Mouse (Mus musculus) hindbrain, embryonic 16.5 days (tissue): ENCODE results near the gene Mylk. TPM values are rescaled to one million over a fixed set of nuclear protein-coding genes. Genes with fewer than 3 reads are reported as not detected.

Source experiments
- ATAC-seq: fragments of 200-750 bp; cut with Nextera tagmentation; 2 replicates; pipeline ENCODE4 v1.8.0; 2017; ENCODE audit warnings: moderate TSS enrichment, moderate library complexity
- H3K27ac ChIP-seq: fragments of 300-500 bp; sonication (generic); 2 replicates; pipeline ENCODE4 v1.5.1; 2014; ENCODE audit warnings: low read depth, mild to moderate bottlenecking, control low read depth, low read length, moderate library complexity
- H3K27me3 ChIP-seq: fragments of 300-500 bp; sonication (generic); replicated peaks from 2 replicates; pipeline ENCODE4 v1.6.1; 2014; ENCODE audit warnings: low read length; ENCODE audit not compliant: control insufficient read depth, insufficient read depth
- H3K36me3 ChIP-seq: fragments of 300-500 bp; sonication (generic); 2 replicates; pipeline ENCODE4 v1.6.1; 2014; ENCODE audit warnings: mild to moderate bottlenecking, low read length, moderate library complexity, mixed read lengths; ENCODE audit not compliant: control insufficient read depth, insufficient read depth
- H3K4me1 ChIP-seq: fragments of 300-500 bp; sonication (generic); 2 replicates; pipeline ENCODE4 v1.6.1; 2014; ENCODE audit warnings: low read depth, low read length; ENCODE audit not compliant: control insufficient read depth, insufficient read depth
- H3K4me2 ChIP-seq: fragments of 300-500 bp; sonication (generic); 2 replicates; pipeline ENCODE4 v1.6.1; 2014; ENCODE audit warnings: mild to moderate bottlenecking, low read length, control low read depth, moderate library complexity
- H3K4me3 ChIP-seq: fragments of 300-500 bp; sonication (generic); 2 replicates; pipeline ENCODE4 v1.5.1; 2014; ENCODE audit warnings: mild to moderate bottlenecking, low read length, control low read depth, moderate library complexity
- H3K9ac ChIP-seq: fragments of 300-500 bp; sonication (generic); 2 replicates; pipeline ENCODE4 v1.6.1; 2014; ENCODE audit warnings: low read depth, mild to moderate bottlenecking, control low read depth, low read length, moderate library complexity
- H3K9me3 ChIP-seq: fragments of 300-500 bp; sonication (generic); 2 replicates; pipeline ENCODE4 v1.6.1; 2014; ENCODE audit warnings: mild to moderate bottlenecking, low read length, moderate library complexity; ENCODE audit not compliant: control insufficient read depth
- WGBS: fragments of 180-500 bp; shearing (Covaris S2); extraction: QIAGEN DNeasy Blood & Tissue Kit; methylation state at CpG from one replicate; pipeline ENCODE4 v1.1.7; 2014; 5-methylcytosine and 5-hydroxymethylcytosine counted together
- polyA plus RNA-seq: library from polyadenylated mRNA; unstranded; fragments of >200 nt; fragmentation: Nextera tagmentation; extraction: Ambion mirVana; gene quantifications from 2 replicates; pipeline ENCODE4 v1.2.1, GENCODE M21; 2015

Mylk gene
- polyA plus RNA-seq, 1 experiment from 2014 or later, result 4.6 TPM

DNA sequence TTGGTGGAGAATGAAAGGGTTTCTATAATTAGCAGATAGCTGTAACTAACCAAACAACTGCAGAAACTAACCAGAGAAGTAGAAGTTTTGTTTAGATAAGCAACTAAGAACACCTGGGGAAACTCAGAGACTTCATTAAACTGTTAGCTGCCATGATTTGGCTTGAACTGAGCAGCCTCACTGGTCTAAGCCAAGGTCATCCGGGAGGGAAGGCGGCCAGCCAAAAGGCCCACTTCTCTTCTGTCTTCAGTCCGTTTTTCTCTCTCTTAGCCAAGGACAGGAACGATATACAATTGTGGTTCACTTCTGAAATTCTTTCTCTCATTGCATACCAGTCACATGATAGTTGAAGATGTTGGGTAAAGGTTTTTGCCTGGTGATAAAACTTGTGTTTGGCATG is 217.3 kb downstream of the Mylk start:
- Histone ChIP-seq H3K4me1 (peaks cover 5% of the 10 kb centered on the region), H3K27ac (no peak overlapping the region), H3K27me3 (no peaks in the 10 kb centered on the region), H3K9ac (no peak overlapping the region), H3K9me3 (no peaks in the 10 kb centered on the region), H3K4me2 (no peak overlapping the region), H3K4me3 (no peak overlapping the region), H3K36me3 (no peaks in the 10 kb centered on the region)
- no peak for ATAC-seq
- WGBS, result 76% methylated on average over 4 of the region's 4 CpGs

- Histone ChIP-seq H3K27me3 (no peaks in the 10 kb centered on the region), H3K36me3 (no peaks in the 10 kb centered on the region), H3K27ac (no peak overlapping the region), H3K4me3 (no peak overlapping the region), H3K4me2 (no peak overlapping the region), H3K9ac (no peak overlapping the region), H3K4me1 (peaks cover 5% of the 10 kb centered on the region), H3K9me3 (no peaks in the 10 kb centered on the region)
- whole genome bisulfite sequencing, result 76% methylated on average over 4 of the region's 4 CpGs
- ATAC-seq, result no peak
These were observed 218.0 kb downstream of the Mylk start for GRCm38 (mm10) chr16:34963008-34963407.

DNA sequence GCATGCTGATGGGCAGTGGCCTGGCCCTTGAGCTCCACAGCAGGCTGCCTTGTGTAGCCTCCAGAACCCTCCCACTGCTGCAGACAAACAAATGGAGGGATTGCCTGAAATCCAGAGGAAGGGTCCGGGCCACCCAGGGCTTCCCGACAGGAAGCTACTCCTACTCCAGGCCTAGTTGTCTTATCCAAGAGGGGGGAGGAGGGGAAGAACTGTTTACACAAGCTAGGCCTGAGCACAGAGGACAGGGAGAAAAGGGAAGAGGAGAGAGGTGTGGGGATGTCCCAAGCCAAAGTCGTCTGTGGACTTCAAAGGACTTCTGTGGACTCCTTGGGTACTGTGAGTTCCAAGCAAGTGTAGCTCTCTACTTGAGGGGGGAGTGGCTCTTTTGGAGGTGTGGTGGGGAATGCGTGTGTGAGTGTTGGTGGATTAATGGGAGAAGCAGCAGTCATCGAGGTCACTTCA is 221.6 kb downstream of the Mylk start:
- Histone ChIP-seq H3K27ac (no peak overlapping the region), H3K27me3 (no peaks in the 10 kb centered on the region)
- ATAC-seq, result no peak

GRCm38 (mm10) chr16:34967120-34967800 is 222.2 kb downstream of the Mylk start:
- WGBS, result 46% methylated on average over 10 of the region's 10 CpGs
- Histone ChIP-seq H3K4me1 (no peaks in the 10 kb centered on the region), H3K27ac (no peak overlapping the region), H3K27me3 (no peaks in the 10 kb centered on the region), H3K9ac (no peak overlapping the region), H3K4me3 (no peak overlapping the region), H3K9me3 (no peaks in the 10 kb centered on the region), H3K36me3 (no peaks in the 10 kb centered on the region), H3K4me2 (no peak overlapping the region)
- peak; percentile 98 for ATAC-seq

More for the DNA sequence above, 221.6 kb downstream of the Mylk start:
- H3K9me3 ChIP-seq, result no peaks in the 10 kb centered on the region
- H3K9ac ChIP-seq, result no peak overlapping the region
- H3K4me3 ChIP-seq, result no peak overlapping the region
- no peaks in the 10 kb centered on the region for H3K36me3 ChIP-seq
- no peak overlapping the region for H3K4me2 ChIP-seq
- 83% methylated on average over 5 of the region's 5 CpGs for WGBS
- no peaks in the 10 kb centered on the region for H3K4me1 ChIP-seq

GRCm38 (mm10) chr16:34968181-34968580 is 223.2 kb downstream of the Mylk start:
- no peak overlapping the region for H3K27ac ChIP-seq
- WGBS, result 59% methylated on average over 5 of the region's 5 CpGs
- H3K4me1 ChIP-seq, result no peaks in the 10 kb centered on the region
- no peak overlapping the region for H3K4me3 ChIP-seq
- H3K27me3 ChIP-seq, result no peaks in the 10 kb centered on the region
- H3K4me2 ChIP-seq, result no peak overlapping the region
- ATAC-seq, result no peak
- H3K36me3 ChIP-seq, result no peaks in the 10 kb centered on the region
- H3K9me3 ChIP-seq, result no peaks in the 10 kb centered on the region
- no peak overlapping the region for H3K9ac ChIP-seq

DNA sequence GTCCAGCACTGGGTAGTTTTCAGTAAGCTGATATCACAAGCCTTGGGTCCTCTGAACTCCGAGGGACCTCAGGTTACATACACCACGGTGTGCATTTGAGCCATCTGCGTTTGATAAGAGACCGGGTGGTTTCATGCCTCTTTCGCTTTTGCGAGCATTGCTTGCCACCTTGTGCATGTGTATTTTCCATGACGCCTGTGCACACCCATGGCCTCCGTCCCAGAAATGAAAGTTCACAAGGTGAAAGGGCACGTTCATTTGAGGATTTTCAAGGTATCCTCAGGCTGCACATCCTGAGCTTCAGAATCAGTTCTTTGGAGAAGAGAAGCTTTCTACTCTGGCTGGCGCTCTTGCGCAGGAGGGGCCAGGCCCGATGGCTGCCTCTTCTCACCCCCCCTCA is 227.5 kb downstream of the Mylk start:
- Histone ChIP-seq H3K36me3 (no peaks in the 10 kb centered on the region), H3K4me2 (no peak overlapping the region), H3K4me1 (no peaks in the 10 kb centered on the region), H3K27ac (no peak overlapping the region), H3K4me3 (no peak overlapping the region), H3K9me3 (no peaks in the 10 kb centered on the region), H3K9ac (no peak overlapping the region), H3K27me3 (no peaks in the 10 kb centered on the region)
- no peak for ATAC-seq
- 91% methylated on average over 12 of the region's 12 CpGs for WGBS

- WGBS, result 75% methylated on average over 2 of the region's 2 CpGs
These were observed 230.5 kb downstream of the Mylk start for GRCm38 (mm10) chr16:34975544-34975943.

GRCm38 (mm10) chr16:34976630-34977029 is 231.6 kb downstream of the Mylk start:
- Histone ChIP-seq H3K9ac (no peak overlapping the region), H3K27me3 (no peaks in the 10 kb centered on the region), H3K4me3 (no peak overlapping the region), H3K9me3 (no peaks in the 10 kb centered on the region), H3K4me2 (no peak overlapping the region), H3K4me1 (no peaks in the 10 kb centered on the region), H3K36me3 (no peaks in the 10 kb centered on the region), H3K27ac (no peak overlapping the region)
- 85% methylated on average over 13 of the region's 13 CpGs for WGBS
- no peak for ATAC-seq

More at GRCm38 (mm10) chr16:34975544-34975943, 230.5 kb downstream of the Mylk start:
- ATAC-seq, result no peak
- Histone ChIP-seq H3K4me2 (no peak overlapping the region), H3K36me3 (no peaks in the 10 kb centered on the region), H3K9ac (no peak overlapping the region), H3K27me3 (no peaks in the 10 kb centered on the region), H3K9me3 (no peaks in the 10 kb centered on the region), H3K4me3 (no peak overlapping the region), H3K4me1 (no peaks in the 10 kb centered on the region), H3K27ac (no peak overlapping the region)

- no peak for ATAC-seq
- 92% methylated on average over 7 of the region's 7 CpGs for WGBS
- no peak overlapping the region for H3K9ac ChIP-seq
- no peak overlapping the region for H3K4me2 ChIP-seq
- H3K4me3 ChIP-seq, result no peak overlapping the region
- no peak overlapping the region for H3K27ac ChIP-seq
- no peaks in the 10 kb centered on the region for H3K4me1 ChIP-seq
- no peaks in the 10 kb centered on the region for H3K27me3 ChIP-seq
- no peaks in the 10 kb centered on the region for H3K9me3 ChIP-seq
- H3K36me3 ChIP-seq, result no peaks in the 10 kb centered on the region
These were observed 233.0 kb downstream of the Mylk start for GRCm38 (mm10) chr16:34978018-34978417.
